Mouse (Mus musculus): Measurements from ENCODE around the gene S1pr1. TPM values are rescaled to one million over a fixed set of nuclear protein-coding genes. Genes with fewer than 3 reads are reported as not detected.

The S1pr1 gene
- polyA plus RNA-seq, 1 experiment from 2014 or later: 17.9 TPM

DNA sequence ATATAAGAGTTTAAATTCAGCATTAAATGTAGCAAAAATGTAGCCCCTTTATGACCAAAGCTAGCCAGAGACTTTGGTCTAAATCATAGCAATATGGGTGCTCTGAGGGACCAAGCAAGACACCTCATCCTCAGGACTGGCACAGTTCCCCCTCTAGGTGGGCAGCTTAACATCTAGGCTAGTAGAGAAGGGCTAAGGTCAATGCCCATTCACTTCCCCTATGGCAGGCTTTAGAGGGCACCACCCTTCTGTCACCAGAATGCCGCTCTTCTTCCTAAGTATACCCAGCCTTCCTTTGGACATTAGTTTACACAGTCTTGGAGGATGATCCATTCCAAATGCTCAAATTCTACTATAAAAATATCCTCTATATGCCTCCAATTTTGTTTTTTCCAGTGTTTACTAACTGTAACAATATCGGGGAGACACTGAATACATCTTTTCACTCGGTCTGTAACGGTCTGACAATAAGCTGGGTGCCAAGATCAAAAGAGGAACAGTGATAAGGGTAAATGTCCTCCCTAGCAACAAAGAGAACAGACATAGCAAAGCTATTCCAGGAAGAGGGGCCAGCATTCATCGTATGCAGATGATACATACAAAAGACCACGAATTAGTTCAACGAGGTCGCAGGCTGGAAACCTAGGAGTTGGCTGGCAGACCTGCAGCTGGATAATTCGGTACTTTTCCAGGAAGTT lies 41.8 kb downstream of the S1pr1 start:
- H3K4me3 ChIP-seq (ENCODE audit: low read depth, low read length): no peak overlapping the region
- H3K4me2 ChIP-seq: no peak overlapping the region
- DNase-seq (ENCODE audit: low spot score, missing footprints) (no peak), ATAC-seq (ENCODE audit: low FRiP score) (no peak)
- 70% methylated on average over 9 of the region's 9 CpGs for WGBS
- no peaks in the 10 kb centered on the region for H3K9me3 ChIP-seq (ENCODE audit: control insufficient read depth, low read length)
- no peak overlapping the region for H3K27ac ChIP-seq (ENCODE audit: low read depth, low read length)
- no peaks in the 10 kb centered on the region for H3K36me3 ChIP-seq (ENCODE audit: control insufficient read depth, insufficient read depth, low read length)
- no peaks in the 10 kb centered on the region for H3K4me1 ChIP-seq (ENCODE audit: control insufficient read depth, insufficient read depth, low read length)
- H3K9ac ChIP-seq (ENCODE audit: low read length): no peak overlapping the region
- H3K27me3 ChIP-seq (ENCODE audit: control insufficient read depth, insufficient read depth, low read length): no peaks in the 10 kb centered on the region

DNA sequence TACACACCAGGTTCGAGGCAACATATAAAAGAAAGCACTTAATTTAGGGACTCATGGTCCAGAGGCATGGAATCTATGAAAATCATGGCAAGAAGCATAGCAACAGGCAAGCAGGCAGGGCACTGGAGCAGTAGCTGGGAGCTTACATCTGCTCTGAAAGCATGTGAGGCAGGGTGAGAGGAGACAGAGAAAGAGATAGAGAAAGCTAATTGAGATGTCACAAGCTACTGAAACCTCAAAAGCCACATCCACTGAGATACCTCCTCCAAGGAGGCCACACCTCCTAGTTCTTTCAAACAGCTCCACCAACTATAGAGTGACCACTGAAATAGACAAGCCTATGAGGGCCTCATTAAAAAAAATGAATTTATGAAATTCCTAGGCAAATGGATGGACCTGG lies 45.6 kb downstream of the S1pr1 start:
- WGBS: 85% methylated on average over 1 of the region's 1 CpGs
- DNase-seq (ENCODE audit: low spot score, missing footprints): no peak

DNA sequence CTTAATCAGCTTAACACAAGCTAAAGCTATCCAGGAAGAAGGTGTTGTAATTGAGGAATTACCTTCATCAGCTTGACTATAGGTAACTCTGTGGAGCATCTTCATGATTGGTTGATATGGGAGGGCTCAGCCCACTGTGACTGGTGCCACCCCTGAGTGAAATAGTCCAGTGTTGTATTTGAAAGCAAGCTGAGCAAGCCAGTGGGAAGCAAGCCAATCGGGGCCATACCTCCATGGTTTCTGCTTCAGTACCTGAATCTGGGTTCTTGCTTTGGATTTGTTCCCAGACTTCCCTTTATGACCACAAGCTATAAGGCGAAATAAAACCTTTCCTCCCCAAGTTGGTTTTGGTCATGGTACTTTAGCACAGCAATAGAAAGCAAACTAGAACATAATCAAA lies 47.7 kb downstream of the S1pr1 start:
- DNase-seq (ENCODE audit: low spot score, missing footprints) (no peak), ATAC-seq (ENCODE audit: low FRiP score) (no peak)
- Histone ChIP-seq H3K27me3 (ENCODE audit: control insufficient read depth, insufficient read depth, low read length) (no peaks in the 10 kb centered on the region), H3K4me3 (ENCODE audit: low read depth, low read length) (no peak overlapping the region), H3K36me3 (ENCODE audit: control insufficient read depth, insufficient read depth, low read length) (no peaks in the 10 kb centered on the region), H3K4me2 (no peak overlapping the region), H3K9ac (ENCODE audit: low read length) (no peak overlapping the region), H3K4me1 (ENCODE audit: control insufficient read depth, insufficient read depth, low read length) (no peaks in the 10 kb centered on the region), H3K27ac (ENCODE audit: low read depth, low read length) (no peak overlapping the region), H3K9me3 (ENCODE audit: control insufficient read depth, low read length) (no peaks in the 10 kb centered on the region)
- WGBS: 84% methylated on average over 2 of the region's 2 CpGs

More for the DNA sequence above, 45.6 kb downstream of the S1pr1 start:
- Histone ChIP-seq H3K36me3 (ENCODE audit: control insufficient read depth, insufficient read depth, low read length) (no peaks in the 10 kb centered on the region), H3K27me3 (ENCODE audit: control insufficient read depth, insufficient read depth, low read length) (no peaks in the 10 kb centered on the region), H3K9ac (ENCODE audit: low read length) (no peak overlapping the region), H3K9me3 (ENCODE audit: control insufficient read depth, low read length) (no peaks in the 10 kb centered on the region), H3K27ac (ENCODE audit: low read depth, low read length) (no peak overlapping the region), H3K4me1 (ENCODE audit: control insufficient read depth, insufficient read depth, low read length) (no peaks in the 10 kb centered on the region), H3K4me3 (ENCODE audit: low read depth, low read length) (no peak overlapping the region), H3K4me2 (no peak overlapping the region)
- ATAC-seq (ENCODE audit: low FRiP score): no peak

DNA sequence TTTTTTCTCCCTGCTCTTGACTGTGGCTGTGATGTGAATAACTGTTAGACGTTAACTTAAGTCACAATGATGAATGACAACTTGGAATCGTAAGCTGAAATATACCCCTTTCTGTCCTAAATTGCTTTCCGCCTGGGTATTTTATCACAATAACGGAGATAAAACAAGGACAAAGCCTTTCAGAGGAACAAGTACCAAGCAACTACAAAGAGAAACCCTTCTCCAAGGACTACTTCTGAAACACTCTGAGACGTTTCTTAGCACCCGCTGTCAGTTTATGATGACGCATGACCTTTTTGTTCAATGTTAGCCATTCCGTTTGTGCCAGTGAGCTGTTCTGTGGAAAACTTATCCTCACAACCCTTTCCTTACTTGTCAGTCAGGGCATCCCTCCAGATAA lies 48.3 kb downstream of the S1pr1 start:
- ATAC-seq (ENCODE audit: low FRiP score) (no peak), DNase-seq (ENCODE audit: low spot score, missing footprints) (no peak)
- Histone ChIP-seq H3K4me2 (no peak overlapping the region), H3K4me1 (ENCODE audit: control insufficient read depth, insufficient read depth, low read length) (no peaks in the 10 kb centered on the region), H3K27ac (ENCODE audit: low read depth, low read length) (no peak overlapping the region), H3K27me3 (ENCODE audit: control insufficient read depth, insufficient read depth, low read length) (no peaks in the 10 kb centered on the region), H3K9me3 (ENCODE audit: control insufficient read depth, low read length) (no peaks in the 10 kb centered on the region), H3K9ac (ENCODE audit: low read length) (no peak overlapping the region), H3K4me3 (ENCODE audit: low read depth, low read length) (no peak overlapping the region), H3K36me3 (ENCODE audit: control insufficient read depth, insufficient read depth, low read length) (no peaks in the 10 kb centered on the region)
- WGBS: 77% methylated on average over 8 of the region's 8 CpGs

DNA sequence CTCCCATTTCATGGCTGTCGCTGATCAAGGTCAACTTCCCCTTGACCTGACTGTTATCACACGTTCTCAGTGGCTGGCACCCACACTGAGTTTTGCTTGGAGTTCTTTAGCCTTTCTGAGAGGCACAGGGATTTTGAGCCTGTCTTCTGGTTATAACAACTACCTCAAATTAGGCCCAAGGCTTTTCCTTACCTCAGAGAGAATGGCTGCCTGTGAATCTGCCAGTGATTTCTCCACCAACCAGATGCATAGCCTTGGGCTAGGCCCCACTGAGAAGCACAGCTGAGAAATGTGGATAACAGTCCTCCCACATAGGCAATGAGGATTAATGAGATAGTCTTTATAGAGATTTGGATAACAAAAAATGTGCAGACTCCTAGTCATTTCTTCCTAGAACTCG lies 50.4 kb downstream of the S1pr1 start:
- no peak for ATAC-seq (ENCODE audit: low FRiP score)
- H3K4me3 ChIP-seq (ENCODE audit: low read depth, low read length): no peak overlapping the region
- H3K27ac ChIP-seq (ENCODE audit: low read depth, low read length): no peak overlapping the region
- 58% methylated on average over 3 of the region's 3 CpGs for WGBS
- H3K4me2 ChIP-seq: no peak overlapping the region
- no peaks in the 10 kb centered on the region for H3K9me3 ChIP-seq (ENCODE audit: control insufficient read depth, low read length)
- no peaks in the 10 kb centered on the region for H3K27me3 ChIP-seq (ENCODE audit: control insufficient read depth, insufficient read depth, low read length)
- H3K4me1 ChIP-seq (ENCODE audit: control insufficient read depth, insufficient read depth, low read length): no peaks in the 10 kb centered on the region
- no peak for DNase-seq (ENCODE audit: low spot score, missing footprints)
- no peaks in the 10 kb centered on the region for H3K36me3 ChIP-seq (ENCODE audit: control insufficient read depth, insufficient read depth, low read length)
- H3K9ac ChIP-seq (ENCODE audit: low read length): no peak overlapping the region

DNA sequence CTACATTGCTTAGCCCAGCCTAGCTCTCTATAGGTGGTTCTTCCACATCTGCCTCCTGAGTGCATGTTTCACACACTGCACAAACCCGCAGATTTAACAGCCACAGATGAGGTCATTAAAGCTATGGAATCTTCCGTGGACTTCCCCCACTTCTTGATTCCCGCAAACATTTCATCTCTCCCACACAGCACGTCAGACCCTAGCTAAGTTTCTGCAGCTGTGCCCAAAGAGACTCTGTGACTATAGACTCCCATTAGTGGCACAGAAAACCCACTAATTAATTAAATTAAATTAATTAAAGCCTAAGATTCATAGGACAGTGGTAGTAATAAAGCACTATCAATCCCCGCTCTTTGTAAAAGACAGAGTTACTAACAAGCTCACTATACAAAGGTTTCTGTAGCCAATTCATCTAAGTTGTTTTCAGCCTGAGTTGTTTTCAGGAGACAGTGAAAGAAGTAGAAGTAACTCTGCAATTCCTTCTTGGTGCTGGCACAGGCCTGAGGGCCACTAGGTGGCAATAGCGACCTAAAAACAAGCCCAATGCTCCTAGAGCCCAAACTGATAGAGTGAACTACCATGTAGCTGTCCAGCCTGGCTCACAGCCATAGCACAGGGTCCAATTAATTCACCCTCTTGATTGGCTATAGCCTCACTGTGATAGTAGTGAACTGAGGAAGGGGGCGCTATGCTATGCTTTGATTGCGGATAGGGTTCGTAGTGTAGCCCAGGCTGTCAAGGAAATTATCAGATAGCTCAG lies 54.0 kb downstream of the S1pr1 start:
- H3K4me3 ChIP-seq (ENCODE audit: low read depth, low read length): no peak overlapping the region
- no peak overlapping the region for H3K27ac ChIP-seq (ENCODE audit: low read depth, low read length)
- ATAC-seq (ENCODE audit: low FRiP score) (peak; percentile 89), DNase-seq (ENCODE audit: low spot score, missing footprints) (peak; percentile 90)
- no peak overlapping the region for H3K9ac ChIP-seq (ENCODE audit: low read length)
- no peaks in the 10 kb centered on the region for H3K9me3 ChIP-seq (ENCODE audit: control insufficient read depth, low read length)
- WGBS: 59% methylated on average over 9 of the region's 9 CpGs
- no peak overlapping the region for H3K4me2 ChIP-seq
- H3K4me1 ChIP-seq (ENCODE audit: control insufficient read depth, insufficient read depth, low read length): no peaks in the 10 kb centered on the region
- H3K27me3 ChIP-seq (ENCODE audit: control insufficient read depth, insufficient read depth, low read length): no peaks in the 10 kb centered on the region
- H3K36me3 ChIP-seq (ENCODE audit: control insufficient read depth, insufficient read depth, low read length): no peaks in the 10 kb centered on the region

Other genes with a start within 250 kb of the S1pr1 start
- 25.2 and 28.4 TPM in 2 replicates for gene Dph5, start 172.8 kb upstream of the S1pr1 start, polyA plus RNA-seq (2014; fragmentation: Nextera tagmentation; extraction: Ambion mirVana)

Measured in midbrain, embryonic 11.5 days (tissue).